Mouse (Mus musculus) spleen, adult 2 months (tissue): ENCODE data around the gene Necab2. TPM values are rescaled to one million over a fixed set of nuclear protein-coding genes. Genes with fewer than 3 reads are reported as not detected.

Experiments
- DNase-seq, 2 experiments: peaks; one replicate each; pipeline versions ENCODE4 v3.0.0 to v3.0.0-alpha.2; 2012 to 2021; ENCODE audit warnings: low spot score in 2 of 2, low read depth in 1 of 2
- H3K27ac ChIP-seq: fragments of 200-500 bp; 2 replicates; pipeline ENCODE4 v1.5.1; 2012; ENCODE audit warnings: low read length, inconsistent platforms; ENCODE audit not compliant: insufficient read depth
- H3K27me3 ChIP-seq: fragments of 200-500 bp; 2 replicates; pipeline ENCODE4 v1.6.1; 2012; ENCODE audit warnings: mild to moderate bottlenecking, moderate library complexity, low read length, inconsistent platforms; ENCODE audit not compliant: control insufficient read depth, insufficient read depth
- H3K36me3 ChIP-seq: fragments of 200-500 bp; 2 replicates; pipeline ENCODE4 v1.6.1; 2012; ENCODE audit warnings: mild to moderate bottlenecking, low read length, inconsistent platforms; ENCODE audit not compliant: control insufficient read depth, insufficient read depth
- H3K4me1 ChIP-seq: fragments of 200-500 bp; 2 replicates; pipeline ENCODE4 v1.6.1; 2011; ENCODE audit warnings: inconsistent platforms; ENCODE audit not compliant: control insufficient read depth, insufficient read depth, insufficient read length
- H3K4me3 ChIP-seq: fragments of 200-500 bp; 2 replicates; pipeline ENCODE4 v1.5.1; 2011; ENCODE audit warnings: mild to moderate bottlenecking, inconsistent platforms; ENCODE audit not compliant: insufficient read depth, insufficient read length; ENCODE audit errors: extremely low read depth
- CTCF ChIP-seq: fragments of 200-500 bp; IDR thresholded peaks from 2 replicates; pipeline ENCODE4 v1.5.1; 2011; ENCODE audit warnings: mild to moderate bottlenecking, inconsistent platforms; ENCODE audit not compliant: insufficient read depth, insufficient read length, insufficient replicate concordance; ENCODE audit errors: extremely low read depth
- POLR2A ChIP-seq: fragments of 200-500 bp; IDR thresholded peaks from 2 replicates; pipeline ENCODE4 v1.6.1; 2011; ENCODE audit warnings: low read depth, low read length, inconsistent platforms
- WGBS: fragments of 180-500 bp; shearing (Covaris S2); methylation state at CpG from one replicate; pipeline ENCODE4 v1.1.7; 2018; 5-methylcytosine and 5-hydroxymethylcytosine counted together
- polyA plus RNA-seq: library from polyadenylated mRNA; depleted of rRNA; stranded (reverse); fragments of >200 nt; gene quantifications from 2 replicates; pipeline ENCODE4 v1.2.3, GENCODE M21; 2012; rRNA removed

The Necab2 gene
- polyA plus RNA-seq = 0.23 and 0.27 TPM in 2 replicates

- DNase-seq = peak in 1 of 2 experiments; percentile 67
- Histone ChIP-seq H3K4me3 (peak within 1 kb of the TSS; percentile 29; the same call in 1 of the 2 replicates), H3K27ac (no peak within 1 kb of the TSS), H3K36me3 (no peaks in the 10 kb centered on the region; the same call in 1 of the 2 replicates), H3K4me1 (no peaks in the 10 kb centered on the region; the same call in none of the 2 replicates), H3K27me3 (peaks cover 19% of the 10 kb centered on the region)
- 7% methylated on average over 48 of the region's 52 CpGs for WGBS
- TF ChIP-seq POLR2A = no peak
- peak; percentile 72 for TF ChIP-seq CTCF
Observed at GRCm38 (mm10) chr8:119446211-119446989, at the start of gene Necab2. TSS of gene Necab2 (plus strand) at chr8:119446719.

DNA sequence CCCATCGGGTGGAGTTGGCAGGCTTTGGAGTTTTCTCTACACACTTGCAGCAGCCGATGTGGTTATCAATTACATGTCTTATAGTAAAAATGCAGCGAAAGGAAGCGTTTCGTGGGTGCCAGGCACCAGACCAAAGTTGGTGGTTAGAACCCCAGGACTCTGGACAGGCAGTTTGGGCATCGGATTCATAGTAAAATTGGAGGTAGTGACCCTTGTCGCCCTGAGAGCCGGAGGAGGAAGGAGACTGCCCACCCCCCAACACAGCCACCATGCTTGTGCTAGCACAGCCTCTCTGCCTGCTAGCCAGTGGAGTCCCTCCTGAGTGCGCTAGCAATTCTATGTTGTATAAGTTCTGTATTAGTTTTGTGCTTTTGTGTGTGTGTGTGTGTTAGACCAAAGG is 48.0 kb upstream of the Necab2 start:
- 79% methylated on average over 9 of the region's 9 CpGs for WGBS
- Histone ChIP-seq H3K4me1 (peaks cover 5% of the 10 kb centered on the region; the same call in 1 of the 2 replicates), H3K4me3 (no peak overlapping the region), H3K27me3 (no peaks in the 10 kb centered on the region), H3K36me3 (peaks cover 3% of the 10 kb centered on the region; the same call in 1 of the 2 replicates), H3K27ac (no peak overlapping the region)
- DNase-seq = no peak
- TF ChIP-seq POLR2A = no peak
- no peak for TF ChIP-seq CTCF

GRCm38 (mm10) chr8:119399255-119399654 is 47.3 kb upstream of the Necab2 start:
- DNase-seq = no peak
- H3K27ac ChIP-seq = no peak overlapping the region
- no peak overlapping the region for H3K4me3 ChIP-seq
- 90% methylated on average over 6 of the region's 6 CpGs for WGBS
- peaks cover 7% of the 10 kb centered on the region for H3K36me3 ChIP-seq
- peaks cover 5% of the 10 kb centered on the region; the same call in 1 of the 2 replicates for H3K4me1 ChIP-seq
- H3K27me3 ChIP-seq = no peaks in the 10 kb centered on the region
- TF ChIP-seq POLR2A (no peak), CTCF (no peak)

- H3K36me3 ChIP-seq = peaks cover 7% of the 10 kb centered on the region
- peaks cover 5% of the 10 kb centered on the region; the same call in 1 of the 2 replicates for H3K4me1 ChIP-seq
- H3K27ac ChIP-seq = no peak overlapping the region
- DNase-seq = no peak
- H3K4me3 ChIP-seq = no peak overlapping the region
- TF ChIP-seq POLR2A = no peak
- no peak for TF ChIP-seq CTCF
- no peaks in the 10 kb centered on the region for H3K27me3 ChIP-seq
- 93% methylated on average over 9 of the region's 9 CpGs for WGBS
Observed at GRCm38 (mm10) chr8:119400122-119400671, 46.3 kb upstream of the Necab2 start.

- no peak overlapping the region for H3K4me3 ChIP-seq
- no peak for DNase-seq
- no peaks in the 10 kb centered on the region for H3K27me3 ChIP-seq
- WGBS = 88% methylated on average over 3 of the region's 3 CpGs
- no peak for TF ChIP-seq CTCF
- TF ChIP-seq POLR2A = no peak
- peaks cover 7% of the 10 kb centered on the region for H3K36me3 ChIP-seq
- H3K27ac ChIP-seq = no peak overlapping the region
- H3K4me1 ChIP-seq = no peaks in the 10 kb centered on the region
Observed at GRCm38 (mm10) chr8:119400904-119401303, 45.6 kb upstream of the Necab2 start.

- H3K27me3 ChIP-seq = no peaks in the 10 kb centered on the region
- peaks cover 17% of the 10 kb centered on the region for H3K36me3 ChIP-seq
- no peak for TF ChIP-seq CTCF
- TF ChIP-seq POLR2A = no peak
- H3K27ac ChIP-seq = no peak overlapping the region
- H3K4me1 ChIP-seq = no peaks in the 10 kb centered on the region
- no peak overlapping the region for H3K4me3 ChIP-seq
- no peak for DNase-seq
- 61% methylated on average over 10 of the region's 10 CpGs for WGBS
Observed at GRCm38 (mm10) chr8:119403912-119404311, 42.6 kb upstream of the Necab2 start.
